Mouse (Mus musculus): ENCODE data around the gene Maged1.

GRCm38 (mm10) chrX:94486001-94486792 lies 55.7 kb downstream of the Maged1 start:
- no peak for TF ChIP-seq CEBPB (IDR thresholded peaks at IDR 0.05; ENCODE audit: insufficient read depth, poor library complexity, severe bottlenecking)
- no peak for TF ChIP-seq POLR2A (IDR thresholded peaks at IDR 0.05; ENCODE audit: insufficient read length, low read depth)
- no peak for TF ChIP-seq TCF3 (IDR thresholded peaks at IDR 0.05; ENCODE audit: insufficient read length, low read depth)
- no peak for TF ChIP-seq E2F4 (IDR thresholded peaks at IDR 0.05; ENCODE audit: insufficient read depth)
- TF ChIP-seq MYOD1 (IDR thresholded peaks at IDR 0.05; ENCODE audit: control insufficient read depth in 1 of 3, insufficient read length in 2 of 3, low read depth in 2 of 3), result no peak
- no peak for TF ChIP-seq TCF12 (IDR thresholded peaks at IDR 0.05; ENCODE audit: insufficient read depth, poor library complexity, severe bottlenecking)
- TF ChIP-seq POLR2AphosphoS2 (IDR thresholded peaks at IDR 0.05; ENCODE audit: insufficient read length, low read depth), result no peak
- no peak for TF ChIP-seq MAX (IDR thresholded peaks at IDR 0.05; ENCODE audit: low read depth)
- TF ChIP-seq USF1 (IDR thresholded peaks at IDR 0.05; ENCODE audit: low read depth), result no peak
- no peak for TF ChIP-seq MYOG (IDR thresholded peaks at IDR 0.05; ENCODE audit: control insufficient read depth in 1 of 3, insufficient read depth in 1 of 3, insufficient read length in 2 of 3, low read depth in 2 of 3)
- no peak for TF ChIP-seq SRF (IDR thresholded peaks at IDR 0.05; ENCODE audit: control insufficient read depth, insufficient read length, low read depth)
- no peak for TF ChIP-seq REST (IDR thresholded peaks at IDR 0.05; ENCODE audit: insufficient read depth, insufficient read length)
